Mouse (Mus musculus) urinary bladder, adult 18-20 months (tissue): ENCODE measurements around the gene Ldlrad1.

ENCODE experiments used
- DNase-seq, 2 experiments: peaks; one replicate each; pipeline ENCODE4 v3.0.0; 2022; ENCODE audit warnings: low spot score in 2 of 2, mixed read lengths in 2 of 2

Gene Ldlrad1

GRCm38 (mm10) chr4:107260001-107260400, 51.0 kb downstream of the Ldlrad1 start:
- no peak for DNase-seq
